8 mouse cellular contexts compared by ENCODE assay signal in the genomic region with DNA sequence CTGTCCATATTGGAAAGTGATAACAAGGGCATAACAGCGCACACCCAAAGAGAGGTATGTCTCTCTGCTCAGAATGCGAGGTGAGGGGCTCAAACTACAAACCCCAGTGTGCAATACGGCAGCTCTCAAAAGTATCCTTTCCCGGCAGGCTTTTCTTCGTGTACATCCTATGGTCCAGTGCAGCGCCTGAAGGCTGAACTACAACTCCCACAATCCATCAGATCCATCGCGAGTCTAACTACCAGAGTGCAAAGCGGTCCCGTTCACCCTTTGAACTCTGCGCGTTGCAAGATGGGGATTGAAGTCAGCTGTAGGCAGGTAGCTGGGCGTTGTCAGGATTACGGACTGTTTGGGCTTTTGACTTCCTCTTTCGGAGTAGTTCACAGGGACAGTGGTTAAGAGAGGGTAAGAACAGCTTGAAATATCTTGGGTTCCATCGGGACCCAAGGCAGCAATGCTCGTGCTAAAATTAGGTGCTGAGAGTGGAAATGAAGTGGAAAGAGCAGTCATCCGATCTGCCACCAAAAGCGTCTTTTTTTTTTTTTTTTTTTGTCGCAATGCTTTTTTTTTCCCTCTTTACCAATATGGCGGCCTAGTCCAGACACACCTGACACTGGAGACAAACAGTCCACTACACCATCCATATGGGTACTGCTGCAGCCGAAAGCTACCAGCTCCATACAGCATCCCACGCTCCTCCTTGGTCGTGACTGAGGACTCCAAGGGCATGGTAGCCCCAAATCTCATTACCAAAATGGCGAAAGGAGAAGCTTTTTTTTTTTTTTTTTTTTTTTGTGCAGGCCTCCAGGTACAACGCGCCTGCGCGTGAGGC. TPM values are rescaled to one million over a fixed set of nuclear protein-coding genes. Genes with fewer than 3 reads are reported as not detected.
A peak's percentile ranks its signal among the peaks of the same experiment; 100 is the strongest.
DNase-seq lines count a peak whose midpoint lies in the region; ATAC-seq and TF ChIP-seq lines count a peak whose summit lies in the region.

No protein-coding gene starts in this region.

- TF ChIP-seq CTCF in bone marrow macrophage, adult 2 months (IDR thresholded peaks at IDR 0.05; ENCODE audit: low read depth, low read length), result no peak
- no peak for TF ChIP-seq CTCF in embryonic fibroblast, embryonic 13.5 days (IDR thresholded peaks at IDR 0.05; ENCODE audit: borderline replicate concordance, insufficient read depth, low read length)

- H3K27ac ChIP-seq in bone marrow macrophage, adult 2 months (ENCODE audit: insufficient read depth, low read depth, low read length), result peak overlapping the region; percentile 92
- peak overlapping the region; percentile 78 for H3K27ac ChIP-seq in embryonic fibroblast, embryonic 13.5 days (ENCODE audit: insufficient read depth, low read length)
- peak overlapping the region; percentile 96 for H3K27ac ChIP-seq in kidney, embryonic 14.5 days (ENCODE audit: low read depth, low read length)
- H3K27ac ChIP-seq in limb, embryonic 15.5 days, result peak overlapping the region; percentile 98

- peak overlapping the region; percentile 56 for H3K4me2 ChIP-seq in kidney, embryonic 14.5 days (replicated peaks; ENCODE audit: low read depth, low read length)
- peak overlapping the region; percentile 72 for H3K4me2 ChIP-seq in limb, embryonic 15.5 days

- DNase-seq in B cell, adult 2 months, result peak; percentile 88 to 92
- peak; percentile 98 for DNase-seq in heart, adult 9 months (ENCODE audit: low spot score in 2 of 2)
- peak; percentile 87 to 96 for DNase-seq in monocyte, adult 2 months (ENCODE audit: low read depth in 1 of 2, low spot score in 2 of 2)
- DNase-seq in spleen, postnatal 36 days (ENCODE audit: low spot score in 2 of 2), result peak; percentile 99

- peak overlapping the region; percentile 55; the same call in 1 of the 2 replicates for H3K9ac ChIP-seq in kidney, embryonic 14.5 days (ENCODE audit: low read depth, low read length)
- peak overlapping the region; percentile 31; the same call in 1 of the 2 replicates for H3K9ac ChIP-seq in limb, embryonic 15.5 days

- H3K36me3 ChIP-seq in kidney, embryonic 14.5 days (ENCODE audit: control insufficient read depth, insufficient read depth, low read length), result peaks cover 10% of the 10 kb centered on the region; the same call in 1 of the 2 replicates
- H3K36me3 ChIP-seq in limb, embryonic 15.5 days, result no peaks in the 10 kb centered on the region; the same call in 1 of the 2 replicates

- H3K27me3 ChIP-seq in kidney, embryonic 14.5 days (ENCODE audit: control insufficient read depth, insufficient read depth, low read length), result peaks cover 5% of the 10 kb centered on the region; the same call in 1 of the 2 replicates
- peaks cover 12% of the 10 kb centered on the region for H3K27me3 ChIP-seq in limb, embryonic 15.5 days

- no peaks in the 10 kb centered on the region for H3K9me3 ChIP-seq in kidney, embryonic 14.5 days (ENCODE audit: control insufficient read depth, low read length)
- H3K9me3 ChIP-seq in limb, embryonic 15.5 days, result no peaks in the 10 kb centered on the region

- no peak for TF ChIP-seq POLR2A in bone marrow macrophage, adult 2 months (IDR thresholded peaks at IDR 0.05; ENCODE audit: borderline replicate concordance, low read depth, low read length)
- TF ChIP-seq POLR2A in embryonic fibroblast, embryonic 13.5 days (IDR thresholded peaks at IDR 0.05; ENCODE audit: low read depth, low read length), result peak; percentile 49

- ATAC-seq in kidney, embryonic 14.5 days (ENCODE audit: low FRiP score, low TSS enrichment), result peak; percentile 85
- ATAC-seq in limb, embryonic 15.5 days (ENCODE audit: insufficient number of reproducible peaks, low FRiP score, low TSS enrichment, low read depth), result peak; percentile 88

- WGBS in kidney, embryonic 14.5 days, result under 1% methylated on average over 29 of the region's 29 CpGs
- under 1% methylated on average over 29 of the region's 29 CpGs for WGBS in limb, embryonic 15.5 days

- H3K4me3 ChIP-seq in bone marrow macrophage, adult 2 months (ENCODE audit: insufficient read depth, low read length), result peak overlapping the region; percentile 61
- H3K4me3 ChIP-seq in embryonic fibroblast, embryonic 13.5 days (ENCODE audit: insufficient read depth, low read length), result peak overlapping the region; percentile 56
- H3K4me3 ChIP-seq in kidney, embryonic 14.5 days (ENCODE audit: low read length), result peak overlapping the region; percentile 100
- peak overlapping the region; percentile 100 for H3K4me3 ChIP-seq in limb, embryonic 15.5 days

- H3K4me1 ChIP-seq in bone marrow macrophage, adult 2 months (ENCODE audit: control insufficient read depth, insufficient read depth, low read length), result peaks cover 18% of the 10 kb centered on the region
- H3K4me1 ChIP-seq in embryonic fibroblast, embryonic 13.5 days (ENCODE audit: control insufficient read depth, insufficient read depth, low read length), result no peaks in the 10 kb centered on the region; the same call in 1 of the 2 replicates
- peaks cover 14% of the 10 kb centered on the region; the same call in 1 of the 2 replicates for H3K4me1 ChIP-seq in kidney, embryonic 14.5 days (ENCODE audit: control insufficient read depth, insufficient read depth, low read length)
- peaks cover 12% of the 10 kb centered on the region for H3K4me1 ChIP-seq in limb, embryonic 15.5 days

RNA-seq across cellular contexts. Expression of a gene that starts 0.7 kb away (rescaled TPM):
- 42.5 and 47.8 TPM in 2 replicates for polyA plus RNA-seq in bone marrow macrophage, adult 2 months (2012; ENCODE audit: insufficient read depth, insufficient read length, missing spikeins)
- polyA plus RNA-seq in embryonic fibroblast, embryonic 13.5 days (2011; ENCODE audit: insufficient read length, low read depth, missing spikeins), result 39.4 and 47.4 TPM in 2 replicates
- 16.1 and 22.6 TPM in 2 replicates for polyA plus RNA-seq in kidney, embryonic 14.5 days (2014; fragmentation: Nextera tagmentation; extraction: Ambion mirVana)
- polyA plus RNA-seq in limb, embryonic 15.5 days (2015; fragmentation: Nextera tagmentation; extraction: Ambion mirVana), result 10.7 and 14.1 TPM in 2 replicates

RNA-seq across cellular contexts. Expression of a gene that starts 50.3 kb away (rescaled TPM):
- polyA plus RNA-seq in bone marrow macrophage, adult 2 months (2012; ENCODE audit: insufficient read depth, insufficient read length, missing spikeins), result 2.8 and 3.5 TPM in 2 replicates
- polyA plus RNA-seq in embryonic fibroblast, embryonic 13.5 days (2011; ENCODE audit: insufficient read length, low read depth, missing spikeins), result 5.7 and 8.3 TPM in 2 replicates
- polyA plus RNA-seq in kidney, embryonic 14.5 days (2014; fragmentation: Nextera tagmentation; extraction: Ambion mirVana), result 20.3 and 20.4 TPM in 2 replicates
- polyA plus RNA-seq in limb, embryonic 15.5 days (2015; fragmentation: Nextera tagmentation; extraction: Ambion mirVana), result 16.8 and 17.8 TPM in 2 replicates

RNA-seq across cellular contexts. Expression of a gene that starts 51.2 kb away (rescaled TPM):
- 0.24 TPM in 1 of 2 replicates, not detected in the other for polyA plus RNA-seq in bone marrow macrophage, adult 2 months (2012; ENCODE audit: insufficient read depth, insufficient read length, missing spikeins)
- not detected in 2 replicates for polyA plus RNA-seq in embryonic fibroblast, embryonic 13.5 days (2011; ENCODE audit: insufficient read length, low read depth, missing spikeins)
- polyA plus RNA-seq in kidney, embryonic 14.5 days (2014; fragmentation: Nextera tagmentation; extraction: Ambion mirVana), result not detected in 2 replicates
- 0.42 and 0.84 TPM in 2 replicates for polyA plus RNA-seq in limb, embryonic 15.5 days (2015; fragmentation: Nextera tagmentation; extraction: Ambion mirVana)

RNA-seq across cellular contexts. Expression of a gene that starts 55.9 kb away (rescaled TPM):
- polyA plus RNA-seq in bone marrow macrophage, adult 2 months (2012; ENCODE audit: insufficient read depth, insufficient read length, missing spikeins), result 59.0 and 64.0 TPM in 2 replicates
- 70.0 and 71.3 TPM in 2 replicates for polyA plus RNA-seq in embryonic fibroblast, embryonic 13.5 days (2011; ENCODE audit: insufficient read length, low read depth, missing spikeins)
- polyA plus RNA-seq in kidney, embryonic 14.5 days (2014; fragmentation: Nextera tagmentation; extraction: Ambion mirVana), result 25.6 and 45.7 TPM in 2 replicates
- 56.1 and 67.6 TPM in 2 replicates for polyA plus RNA-seq in limb, embryonic 15.5 days (2015; fragmentation: Nextera tagmentation; extraction: Ambion mirVana)

Comparison
In these comparisons a context has a peak if more than half of its experiments do, and no peak if none do; other contexts are left out.
1. Peak in every context shown above with its lines: DNase-seq, ATAC-seq, H3K4me3 ChIP-seq and H3K27ac ChIP-seq.